Comparison of ENCODE assay signal across 24 mouse cellular contexts in genomic region chr9:85167243-85167642, GRCm38 (mm10).
DNase-seq lines count a peak whose midpoint lies in the region; ATAC-seq and TF ChIP-seq lines count a peak whose summit lies in the region.
"Had no signal": no experiment of that assay in that cellular context is flagged by ENCODE, and none has a peak within 500 bp of the region (broad histone marks: within the 10 kb centered on the region; RNA-seq: fewer than 3 reads in every experiment).

No protein-coding gene starts in this region.

- no peak overlapping the region for H3K27ac ChIP-seq in intestine, embryonic 15.5 days
- no peak overlapping the region for H3K27ac ChIP-seq in intestine, postnatal 0 days (ENCODE audit: low read depth, low read length)
- H3K27ac ChIP-seq in intestine, embryonic 16.5 days (ENCODE audit: low read length): no peak overlapping the region
- no peak overlapping the region for H3K27ac ChIP-seq in forebrain, embryonic 12.5 days
- H3K27ac ChIP-seq: embryonic facial prominence, embryonic 10.5 days; embryonic facial prominence, embryonic 12.5 days; forebrain, embryonic 10.5 days; forebrain, embryonic 13.5 days had no signal

- no peaks in the 10 kb centered on the region for H3K9me3 ChIP-seq in intestine, embryonic 15.5 days
- H3K9me3 ChIP-seq in intestine, postnatal 0 days (ENCODE audit: control insufficient read depth): no peaks in the 10 kb centered on the region
- H3K9me3 ChIP-seq in intestine, embryonic 16.5 days (ENCODE audit: control insufficient read depth, low read length): no peaks in the 10 kb centered on the region
- H3K9me3 ChIP-seq in forebrain, embryonic 12.5 days: no peaks in the 10 kb centered on the region
- H3K9me3 ChIP-seq: embryonic facial prominence, embryonic 10.5 days; embryonic facial prominence, embryonic 12.5 days; forebrain, embryonic 10.5 days; forebrain, embryonic 13.5 days; G1E had no signal

- no peak for TF ChIP-seq CTCF in intestine, postnatal 0 days (IDR thresholded peaks at IDR 0.05; ENCODE audit: low read depth)

- DNase-seq in Muller cell, postnatal 12 days (ENCODE audit: inconsistent ontology term): peak; percentile 48
- no peak for DNase-seq in gastrocnemius, postnatal 10 days
- no peak for DNase-seq in kidney, adult 11 months
- DNase-seq: adrenal gland, adult 2 months; adrenal gland, postnatal 10 days; adrenal gland, postnatal 25 days; B cell, adult 2 months; cerebellum, adult 11-12 months; cerebellum, adult 2 months; cerebellum, adult 9-10 months; cerebellum, postnatal 10 days; cerebellum, postnatal 25 days had no signal

- no peak overlapping the region for H3K4me2 ChIP-seq in intestine, embryonic 15.5 days (replicated peaks)
- no peak overlapping the region for H3K4me2 ChIP-seq in intestine, postnatal 0 days (replicated peaks; ENCODE audit: low read depth)
- no peak overlapping the region for H3K4me2 ChIP-seq in intestine, embryonic 16.5 days (ENCODE audit: low read depth, low read length)
- H3K4me2 ChIP-seq in forebrain, embryonic 12.5 days: no peak overlapping the region
- H3K4me2 ChIP-seq: embryonic facial prominence, embryonic 12.5 days; forebrain, embryonic 13.5 days had no signal

- no peak overlapping the region for H3K9ac ChIP-seq in intestine, embryonic 15.5 days
- H3K9ac ChIP-seq in intestine, postnatal 0 days (ENCODE audit: low read depth, low read length): no peak overlapping the region
- no peak overlapping the region for H3K9ac ChIP-seq in intestine, embryonic 16.5 days (ENCODE audit: low read depth, low read length)
- H3K9ac ChIP-seq in forebrain, embryonic 12.5 days: no peak overlapping the region
- H3K9ac ChIP-seq: embryonic facial prominence, embryonic 12.5 days; forebrain, embryonic 13.5 days had no signal

- H3K4me3 ChIP-seq in intestine, embryonic 15.5 days (replicated peaks): no peak overlapping the region
- H3K4me3 ChIP-seq in intestine, postnatal 0 days (ENCODE audit: low read depth, low read length): no peak overlapping the region
- H3K4me3 ChIP-seq in intestine, embryonic 16.5 days (ENCODE audit: low read length): no peak overlapping the region
- H3K4me3 ChIP-seq in forebrain, embryonic 12.5 days (replicated peaks): no peak overlapping the region
- H3K4me3 ChIP-seq: embryonic facial prominence, embryonic 10.5 days; embryonic facial prominence, embryonic 12.5 days; forebrain, embryonic 10.5 days; forebrain, embryonic 13.5 days had no signal

- peak; percentile 82 for ATAC-seq in intestine, embryonic 15.5 days
- no peak for ATAC-seq in intestine, postnatal 0 days
- ATAC-seq in intestine, embryonic 16.5 days: peak; percentile 73
- no peak for ATAC-seq in forebrain, embryonic 12.5 days (ENCODE audit: low FRiP score)
- ATAC-seq: CD4-positive, CD25-positive, alpha-beta regulatory T cell, adult 4 months; forebrain, embryonic 13.5 days; forebrain, embryonic 16.5 days had no signal

- H3K27me3 ChIP-seq in intestine, embryonic 15.5 days (replicated peaks): no peaks in the 10 kb centered on the region
- H3K27me3 ChIP-seq in intestine, postnatal 0 days (replicated peaks; ENCODE audit: control insufficient read depth, insufficient read depth, low read length): no peaks in the 10 kb centered on the region
- no peaks in the 10 kb centered on the region for H3K27me3 ChIP-seq in intestine, embryonic 16.5 days (replicated peaks; ENCODE audit: control insufficient read depth, insufficient read depth, low read length)
- no peaks in the 10 kb centered on the region for H3K27me3 ChIP-seq in forebrain, embryonic 12.5 days
- H3K27me3 ChIP-seq: CH12.LX; embryonic facial prominence, embryonic 12.5 days; forebrain, embryonic 13.5 days had no signal

- no peaks in the 10 kb centered on the region for H3K4me1 ChIP-seq in intestine, embryonic 15.5 days (replicated peaks)
- no peaks in the 10 kb centered on the region for H3K4me1 ChIP-seq in intestine, postnatal 0 days (replicated peaks; ENCODE audit: control insufficient read depth, insufficient read depth, low read length)
- H3K4me1 ChIP-seq in intestine, embryonic 16.5 days (ENCODE audit: control insufficient read depth, insufficient read depth, low read length): no peaks in the 10 kb centered on the region
- H3K4me1 ChIP-seq in forebrain, embryonic 12.5 days: no peaks in the 10 kb centered on the region
- H3K4me1 ChIP-seq: embryonic facial prominence, embryonic 10.5 days; embryonic facial prominence, embryonic 12.5 days; forebrain, embryonic 10.5 days; forebrain, embryonic 13.5 days had no signal

- H3K36me3 ChIP-seq in intestine, embryonic 15.5 days: no peaks in the 10 kb centered on the region
- no peaks in the 10 kb centered on the region for H3K36me3 ChIP-seq in intestine, postnatal 0 days (ENCODE audit: control insufficient read depth, insufficient read depth)
- H3K36me3 ChIP-seq in intestine, embryonic 16.5 days (ENCODE audit: control insufficient read depth, insufficient read depth, low read length): no peaks in the 10 kb centered on the region
- H3K36me3 ChIP-seq in forebrain, embryonic 12.5 days (replicated peaks): no peaks in the 10 kb centered on the region
- H3K36me3 ChIP-seq: embryonic facial prominence, embryonic 10.5 days; embryonic facial prominence, embryonic 12.5 days; forebrain, embryonic 10.5 days; G1E had no signal

Comparison
In these comparisons a context has a peak if more than half of its experiments do, and no peak if none do; other contexts are left out.
1. ATAC-seq: peak in intestine, embryonic 15.5 days (single experiment) and intestine, embryonic 16.5 days (single experiment); none in intestine, postnatal 0 days (single experiment) and forebrain, embryonic 12.5 days (single experiment).